Mouse (Mus musculus) stomach, postnatal 0 days (tissue): Measurements from ENCODE around the gene Angpt4.

Source experiments
- CTCF ChIP-seq: IDR thresholded peaks from 2 replicates; pipeline ENCODE4 v1.5.1; 2016; ENCODE audit warnings: antibody characterized with exemption, low read depth, mild to moderate bottlenecking, moderate library complexity
- EP300 ChIP-seq: optimal IDR thresholded peaks from 2 replicates; pipeline ENCODE3; 2016; ENCODE audit warnings: antibody characterized with exemption

DNA sequence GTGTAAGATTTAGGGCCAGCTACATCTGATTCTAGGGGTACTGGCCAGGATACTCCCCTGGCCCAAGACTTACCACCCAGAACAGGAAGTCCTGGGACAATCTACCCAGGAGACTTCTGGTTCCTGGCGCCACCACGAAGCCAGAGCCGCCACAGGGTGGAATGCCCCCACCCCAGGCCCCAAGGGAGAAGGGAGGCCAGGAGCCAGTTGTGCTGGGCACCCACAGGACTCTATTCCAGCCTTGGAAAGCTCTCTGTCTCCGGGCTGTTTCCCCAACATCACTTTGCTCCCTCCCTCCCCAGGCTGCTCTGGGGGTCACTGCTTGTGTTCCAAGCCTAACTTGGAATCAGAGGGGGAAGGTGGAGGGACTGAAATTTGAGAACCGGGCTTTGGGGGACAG is 512 bp upstream of the Angpt4 start:
- TF ChIP-seq CTCF (no peak), EP300 (no peak)
